Mouse (Mus musculus): Measurements from ENCODE around the gene Htra3.

DNA sequence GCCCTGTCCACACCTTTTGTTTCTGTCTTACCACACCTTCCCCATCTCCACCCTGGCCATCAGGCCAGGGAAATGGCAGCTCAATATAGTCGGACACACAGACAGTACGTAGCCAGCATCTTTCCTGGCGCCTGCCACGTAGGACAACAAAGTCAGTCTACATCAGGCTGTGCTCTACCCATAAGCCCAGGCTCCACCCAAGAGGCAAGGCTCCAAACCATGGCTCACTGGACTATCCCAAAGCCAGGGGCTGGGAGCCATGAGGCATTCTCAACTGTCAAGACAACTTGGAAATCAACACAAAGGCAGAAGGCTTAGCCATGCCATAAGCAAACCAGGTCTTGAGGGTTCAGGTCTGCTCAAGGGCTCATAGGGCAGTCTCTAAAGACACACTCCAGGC lies 24.2 kb upstream of the Htra3 start:
- no peak for TF ChIP-seq CTCF (IDR thresholded peaks at IDR 0.05; ENCODE audit: control insufficient read depth, insufficient read depth, low read length)
- TF ChIP-seq POLR2A (IDR thresholded peaks at IDR 0.05; ENCODE audit: borderline replicate concordance, control insufficient read depth, low read depth, low read length): no peak
